Mouse (Mus musculus) gastrocnemius, postnatal 4 days (tissue): ENCODE data around the gene Pcyt1a. TPM values are rescaled to one million over a fixed set of nuclear protein-coding genes. Genes with fewer than 3 reads are reported as not detected.

Source experiments
- DNase-seq, 2 experiments: peaks; one replicate each; pipeline ENCODE4 v3.0.0; 2021 to 2022; ENCODE audit warnings: low spot score in 2 of 2, mixed read lengths in 2 of 2
- long read RNA-seq, 2 experiments: library from polyadenylated mRNA; stranded (forward); transcript quantifications; one replicate each; pipeline ENCODE4 v2.0.0; 2021
- total RNA-seq, 2 experiments: library from RNA; stranded (reverse); gene quantifications; 2 replicates each; pipeline ENCODE4 v1.2.3; 2021

The Pcyt1a gene
- total RNA-seq: 10 to 100 TPM; 62.8 to 82.8 TPM
- long read RNA-seq, experiment 1, full-length matches to known transcripts: 23 of 35 reads
- long read RNA-seq, experiment 1, partial matches to known transcripts: 2 of 35 reads
- long read RNA-seq, experiment 1, other reads (novel, unspliced or antisense): 10 of 35 reads
- long read RNA-seq, experiment 2, full-length matches to known transcripts: 29 of 45 reads
- long read RNA-seq, experiment 2, partial matches to known transcripts: 5 of 45 reads
- long read RNA-seq, experiment 2, other reads (novel, unspliced or antisense): 11 of 45 reads

DNA sequence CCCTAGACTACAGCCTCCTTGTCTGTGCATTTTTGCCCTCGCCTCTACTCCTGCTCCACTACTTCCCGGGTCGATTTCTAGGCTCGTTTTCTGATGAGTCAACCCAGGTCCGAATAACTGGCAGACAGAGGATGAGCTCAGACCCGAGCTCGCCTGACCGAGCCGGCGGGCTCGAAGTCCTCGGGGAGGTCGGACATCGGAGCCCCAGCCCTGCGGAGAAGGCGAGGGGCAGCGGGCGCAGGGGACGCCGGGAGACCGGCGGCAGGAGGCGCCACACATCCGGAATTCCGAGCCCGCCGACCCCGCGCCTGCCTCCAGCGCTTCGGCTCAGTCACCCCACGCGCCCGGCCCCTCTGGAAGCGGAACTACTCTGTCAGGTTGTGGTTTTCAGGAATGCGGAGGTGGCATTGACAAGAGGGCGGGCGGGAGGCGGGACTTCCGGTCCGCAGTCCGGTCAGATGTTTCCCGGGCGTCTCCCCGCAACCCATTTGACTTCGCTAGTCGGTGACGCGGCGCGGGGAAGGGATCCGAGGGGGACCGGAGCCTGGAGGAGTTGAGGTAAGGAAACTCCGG is at the start of gene Pcyt1a:
TSS of gene Pcyt1a (plus strand) at position 448 of the 573 bp plus-strand sequence.
- DNase-seq: peak; percentile 82 to 92

GRCm38 (mm10) chr16:32382901-32383300 is 47.8 kb upstream of the Pcyt1a start:
- no peak for DNase-seq

DNA sequence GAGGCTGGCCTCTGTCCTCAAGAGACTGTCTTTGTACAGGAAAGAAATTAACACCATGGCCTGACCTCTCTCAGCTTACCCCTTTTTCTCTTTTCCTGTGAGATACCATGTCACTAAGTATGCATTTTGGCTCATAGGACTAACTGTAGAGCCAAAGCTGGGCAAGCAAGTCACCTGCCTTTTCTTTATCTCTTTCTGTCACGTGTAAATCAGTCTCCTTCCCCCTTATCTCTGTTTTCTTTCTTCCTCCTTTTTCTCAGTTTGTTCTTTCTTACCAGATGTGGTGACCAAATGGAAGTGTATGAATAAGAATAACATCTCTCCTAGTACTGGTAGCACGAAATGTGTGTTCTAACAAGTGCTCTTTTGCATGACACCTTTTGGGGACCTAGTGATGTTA is 45.8 kb upstream of the Pcyt1a start:
- no peak for DNase-seq

- DNase-seq: no peak
These were observed 43.9 kb upstream of the Pcyt1a start for GRCm38 (mm10) chr16:32386826-32387225.

GRCm38 (mm10) chr16:32389049-32389448 is 41.7 kb upstream of the Pcyt1a start:
- no peak for DNase-seq

DNA sequence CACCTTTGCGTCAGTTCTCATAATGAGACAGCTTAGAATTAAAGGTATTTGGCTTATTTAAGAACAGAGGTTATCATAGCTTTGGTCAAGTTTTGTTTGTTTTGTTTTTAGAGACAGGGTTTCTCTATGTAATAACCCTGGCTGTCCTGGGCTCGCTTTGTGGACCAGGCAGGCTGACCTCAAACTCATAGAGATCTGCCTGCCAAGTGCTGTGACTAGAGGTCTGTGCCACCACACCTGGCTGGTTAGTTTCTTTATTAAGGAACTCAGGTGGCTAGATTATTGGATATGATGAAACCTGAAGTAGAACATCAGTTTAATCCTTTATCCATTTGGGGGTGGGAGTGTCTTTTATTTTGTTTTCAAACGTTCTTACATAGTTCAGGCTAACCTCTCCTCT is 40.9 kb upstream of the Pcyt1a start:
- DNase-seq: no peak

GRCm38 (mm10) chr16:32390882-32391281 is 39.8 kb upstream of the Pcyt1a start:
- DNase-seq: no peak

GRCm38 (mm10) chr16:32395679-32396540 is 34.8 kb upstream of the Pcyt1a start:
- no peak for DNase-seq

DNA sequence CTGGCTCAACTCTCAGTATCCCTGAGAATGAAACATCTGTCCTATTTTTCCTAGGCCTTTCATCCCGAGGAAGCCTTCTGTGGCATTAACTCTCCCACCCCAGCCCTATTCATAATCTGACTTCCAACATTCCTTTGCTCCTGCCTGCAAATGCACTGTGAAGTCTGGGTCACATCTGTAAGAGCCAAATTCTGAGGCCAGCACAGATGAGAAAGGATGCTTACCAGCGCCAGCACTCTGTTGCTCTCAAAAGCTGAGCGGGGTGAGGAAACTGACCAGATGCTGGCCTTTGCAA is 34.2 kb upstream of the Pcyt1a start:
- no peak for DNase-seq

- DNase-seq: no peak
These were observed 32.5 kb upstream of the Pcyt1a start for GRCm38 (mm10) chr16:32398206-32398605.

DNA sequence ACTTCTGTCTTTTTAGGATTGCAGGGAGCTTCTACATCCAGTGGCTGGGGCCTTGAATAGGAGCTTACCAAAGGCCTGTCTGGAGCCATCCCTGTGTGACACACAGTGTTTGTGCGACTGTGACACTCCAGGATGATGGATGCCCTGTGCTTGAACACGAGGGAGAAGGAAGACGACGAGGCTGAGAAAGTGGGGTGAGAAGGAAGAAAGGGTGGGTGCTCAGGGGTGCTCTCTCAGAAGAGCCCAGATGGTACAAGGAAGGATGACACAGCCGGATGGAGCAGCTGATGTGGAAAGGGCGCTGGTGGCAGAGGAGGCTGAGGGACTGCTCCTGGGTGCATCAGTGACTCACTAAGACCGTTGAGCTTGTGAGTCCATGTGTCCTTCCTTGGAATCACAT is 30.5 kb upstream of the Pcyt1a start, which contains the start of gene Tm4sf19:
TSS of gene Tm4sf19 (plus strand) at position 240 of the 400 bp plus-strand sequence.
- no peak for DNase-seq

DNA sequence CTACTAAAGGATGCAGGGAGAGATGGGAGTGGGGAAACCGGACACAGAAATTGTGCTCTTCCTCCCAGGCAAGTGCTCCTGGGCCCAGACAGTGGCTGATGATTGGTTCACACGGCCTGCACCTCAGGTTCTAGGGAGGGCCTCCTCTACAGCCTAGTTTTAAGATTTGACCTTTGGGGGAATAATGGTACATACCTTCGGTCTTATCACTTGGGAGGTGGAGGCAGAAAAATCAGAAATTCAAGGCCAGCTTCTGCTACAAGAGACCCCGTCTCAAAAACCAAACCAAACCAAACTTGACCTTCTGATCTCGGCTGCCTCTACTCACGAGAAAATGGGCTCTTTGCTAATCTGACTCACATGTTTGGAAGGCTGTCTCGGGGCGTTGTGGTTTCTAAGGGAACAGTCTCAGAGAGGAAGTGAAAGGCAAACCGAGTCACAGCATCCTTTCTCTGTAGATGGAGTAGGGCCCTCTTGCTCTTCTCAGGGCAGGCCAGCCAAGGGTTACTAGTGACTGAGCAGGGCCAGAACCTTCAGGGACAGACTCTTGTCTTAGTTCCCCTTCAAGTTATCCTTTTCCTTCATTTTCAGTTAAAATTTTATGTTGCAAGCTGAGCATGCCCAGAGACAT is 29.3 kb upstream of the Pcyt1a start:
- no peak for DNase-seq

- no peak for DNase-seq
These were observed 27.9 kb upstream of the Pcyt1a start for GRCm38 (mm10) chr16:32402818-32403217.

- DNase-seq: no peak
These were observed 25.0 kb upstream of the Pcyt1a start for GRCm38 (mm10) chr16:32405716-32406115.

- no peak for DNase-seq
These were observed 24.1 kb upstream of the Pcyt1a start for GRCm38 (mm10) chr16:32406671-32407070.

DNA sequence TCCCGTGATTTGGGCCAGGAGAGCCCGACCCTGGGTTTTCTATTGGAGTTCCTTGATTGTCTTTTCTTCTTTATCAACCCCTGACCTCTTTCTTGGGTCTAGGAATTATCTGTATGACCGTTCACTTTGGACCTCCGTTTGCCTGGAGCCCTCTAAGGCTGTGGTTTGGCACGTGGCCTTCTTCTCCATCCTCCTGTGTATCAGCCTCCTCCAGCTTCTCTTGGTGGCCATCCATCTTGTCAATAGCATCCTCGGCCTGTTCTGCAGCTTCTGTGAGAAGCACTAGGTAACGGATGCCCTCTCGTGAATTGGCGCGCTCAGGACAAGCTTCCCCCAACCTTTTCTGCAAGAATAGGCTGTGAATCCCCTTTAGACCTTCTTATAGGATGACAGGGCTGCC is 23.0 kb upstream of the Pcyt1a start:
- no peak for DNase-seq

DNA sequence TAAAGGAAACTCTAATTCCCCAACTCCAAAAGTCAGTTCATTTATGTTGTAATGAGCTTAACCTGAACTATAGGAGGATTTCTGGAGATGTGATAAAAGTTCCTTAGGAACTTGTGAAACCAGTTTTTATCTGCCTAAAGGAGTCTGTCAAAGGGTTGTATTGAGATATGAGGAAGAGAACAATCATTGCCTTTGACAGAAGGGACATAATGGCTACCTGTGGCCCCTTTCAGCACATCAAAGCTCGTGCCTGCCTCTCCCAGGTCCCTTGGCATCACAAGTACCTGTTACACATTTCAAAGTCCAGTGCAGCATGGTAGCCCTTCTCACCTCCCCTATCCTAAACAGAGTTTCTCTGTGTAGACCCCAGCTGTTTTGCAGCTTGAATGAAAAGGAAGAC is 13.3 kb upstream of the Pcyt1a start:
- no peak for DNase-seq

DNA sequence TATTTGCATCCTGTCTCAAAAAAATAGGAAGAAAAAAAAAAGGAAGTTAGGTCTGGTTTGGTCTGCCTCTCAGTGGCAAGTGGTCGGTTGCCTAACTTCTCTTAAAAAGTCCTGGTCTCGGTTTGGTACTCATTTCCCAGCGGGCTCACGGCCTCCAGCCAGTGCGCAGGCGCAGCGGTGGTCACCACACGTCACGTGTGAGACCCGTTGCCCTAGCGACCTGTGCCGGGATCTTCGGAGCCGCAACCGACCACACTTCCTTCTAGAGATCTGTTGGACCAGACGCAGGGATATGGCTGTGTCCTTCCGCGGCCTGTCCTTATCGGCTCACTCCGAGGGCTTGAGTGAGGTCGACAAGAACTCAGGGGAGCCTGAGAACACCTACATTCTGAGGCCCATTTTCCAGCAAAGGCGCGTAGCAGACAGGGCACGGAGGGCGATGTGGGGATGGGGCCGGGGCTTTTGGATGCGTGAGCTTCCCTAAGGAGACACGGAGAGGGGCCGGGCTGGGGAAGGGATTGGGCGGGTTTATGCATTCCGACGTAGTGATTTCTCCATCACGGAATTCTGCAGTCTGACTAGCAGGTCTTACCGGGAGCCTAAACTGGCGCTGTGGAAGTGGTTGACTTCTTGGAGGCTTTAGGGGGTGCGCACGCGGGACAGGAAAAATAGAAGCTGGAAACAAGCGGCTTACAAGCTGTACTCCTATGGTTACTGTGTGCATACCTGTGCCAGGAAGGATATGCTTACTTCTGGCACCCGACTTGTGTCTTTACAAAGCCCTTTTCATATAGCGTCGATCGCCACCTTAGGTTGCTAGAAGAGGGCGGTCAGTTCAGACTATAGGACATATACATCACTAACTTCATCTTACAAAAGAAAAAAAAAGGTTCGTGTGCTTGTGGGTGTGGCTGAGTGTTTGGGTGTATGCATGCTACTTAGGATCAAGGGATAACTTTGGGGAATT is 10.9 kb upstream of the Pcyt1a start, which contains the start of gene Tctex1d2:
TSS of gene Tctex1d2 (plus strand) at position 186 of the 967 bp plus-strand sequence.
- peak; percentile 88 to 95 for DNase-seq

- DNase-seq: no peak
These were observed 3.2 kb upstream of the Pcyt1a start for GRCm38 (mm10) chr16:32427506-32427905.

DNA sequence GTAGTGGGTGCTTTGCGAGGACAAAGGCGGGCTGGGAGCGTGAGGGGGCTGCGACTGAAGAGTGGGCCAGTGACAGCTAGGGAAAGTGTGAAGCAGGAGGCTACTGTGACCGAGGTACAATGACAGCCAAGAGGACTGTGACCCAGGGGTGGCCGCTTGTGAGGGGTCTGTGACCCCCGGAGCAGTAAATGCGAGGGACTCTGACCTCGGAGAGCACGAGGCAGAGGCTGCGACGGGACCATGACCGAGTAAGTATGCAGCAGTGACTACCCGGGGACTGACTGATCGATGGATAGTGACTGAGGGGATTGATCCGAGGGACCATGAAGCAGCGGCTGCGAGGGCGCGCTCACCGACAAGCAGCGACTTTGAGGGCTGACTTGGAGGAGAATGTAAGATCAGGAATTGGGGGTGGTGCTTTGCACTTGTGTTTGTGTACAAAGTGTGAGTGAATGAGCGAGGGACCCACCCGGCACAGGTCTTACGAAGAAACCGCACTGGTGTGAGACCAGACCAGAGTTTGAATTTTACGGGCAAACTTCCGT is 398 bp downstream of the Pcyt1a start:
- DNase-seq: peak in 1 of 2 experiments; percentile 34
